Mouse (Mus musculus): ENCODE data around the gene Eif2b4.

The Eif2b4 gene

GRCm38 (mm10) chr5:31162462-31162861, 30.8 kb downstream of the Eif2b4 start:
- DNase-seq (ENCODE audit: low read depth, low spot score) = no peak

- DNase-seq (ENCODE audit: low read depth, low spot score) = peak; percentile 95
These were observed 39.1 kb downstream of the Eif2b4 start, which contains the start of gene Mpv17 for GRCm38 (mm10) chr5:31154152-31154553. Mpv17 (minus strand) TSS chr5:31154251.

- no peak for DNase-seq (ENCODE audit: low read depth, low spot score)
These were observed 39.6 kb downstream of the Eif2b4 start for GRCm38 (mm10) chr5:31153516-31154151.

- peak; percentile 25 for DNase-seq (ENCODE audit: low read depth, low spot score)
These were observed 41.5 kb downstream of the Eif2b4 start for GRCm38 (mm10) chr5:31151746-31152145.

- DNase-seq (ENCODE audit: low read depth, low spot score) = no peak
These were observed 43.4 kb downstream of the Eif2b4 start for GRCm38 (mm10) chr5:31149781-31150180.

DNA sequence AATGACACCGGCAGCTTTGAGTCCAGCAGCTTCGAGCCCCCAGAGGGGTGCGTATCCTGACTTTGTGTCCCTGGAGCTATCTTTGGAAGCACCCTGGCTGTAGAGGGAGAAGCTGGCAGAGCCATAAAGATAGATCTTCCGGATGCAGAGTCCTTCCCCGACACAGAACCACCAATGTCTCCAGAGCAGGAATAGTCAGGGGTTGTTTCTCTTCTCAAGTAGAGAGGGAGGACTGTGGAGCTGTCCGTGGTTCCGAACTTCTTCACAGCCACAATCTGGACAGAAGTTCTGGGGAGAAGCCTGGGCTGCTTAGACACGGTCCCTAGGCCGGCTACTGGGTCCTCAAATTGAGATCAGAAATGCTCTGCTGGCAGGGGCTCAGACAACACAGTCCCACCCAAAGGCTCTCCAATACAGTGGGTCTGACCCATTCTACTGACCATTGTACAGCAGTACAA, 54.2 kb downstream of the Eif2b4 start:
- DNase-seq (ENCODE audit: low read depth, low spot score) = peak; percentile 84

DNA sequence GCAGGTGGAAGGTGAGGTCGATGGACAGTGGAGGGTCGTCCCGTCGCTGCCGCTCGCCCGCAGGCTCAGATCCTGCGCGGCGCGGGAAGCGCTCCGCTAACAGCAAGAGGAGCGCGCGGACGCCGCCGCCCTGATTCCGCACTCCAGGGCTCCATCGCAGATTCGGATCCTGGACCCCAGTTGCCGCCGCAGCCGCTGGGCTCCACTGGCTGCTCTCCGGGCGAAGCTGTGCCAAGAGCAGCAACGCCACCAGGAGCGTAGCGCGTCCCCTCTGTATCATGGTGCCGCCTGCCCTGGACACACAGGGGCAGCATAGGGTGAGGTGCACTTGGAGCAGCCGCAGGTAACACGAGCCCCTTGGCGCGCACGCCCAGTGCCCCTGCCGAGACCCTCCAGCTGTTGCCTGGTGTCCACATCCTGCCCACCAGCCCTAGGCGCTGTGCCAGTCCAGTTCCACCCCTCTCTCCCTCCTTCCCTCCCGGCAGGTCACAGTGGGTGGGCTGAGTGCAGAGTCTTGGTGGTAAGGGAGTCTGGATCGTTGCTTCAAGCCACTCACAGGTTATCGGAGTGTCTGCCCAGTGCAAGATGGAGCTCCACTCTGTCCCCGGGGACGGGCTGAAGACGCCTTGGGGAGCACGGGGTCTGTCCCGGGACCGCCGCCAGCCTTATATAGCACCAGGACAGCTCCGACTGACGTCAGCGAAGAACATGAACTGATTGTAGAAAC, 54.8 kb downstream of the Eif2b4 start, which contains the start of gene Ucn:
TSS of gene Ucn (minus strand) at position 589 of the 727 bp plus-strand sequence.
- peak; percentile 69 for DNase-seq (ENCODE audit: low read depth, low spot score)

- peak; percentile 52 for DNase-seq (ENCODE audit: low read depth, low spot score)
These were observed 55.6 kb downstream of the Eif2b4 start for GRCm38 (mm10) chr5:31137658-31138057.
